Mouse (Mus musculus): ENCODE results near the gene Ankrd52. TPM values are rescaled to one million over a fixed set of nuclear protein-coding genes. Genes with fewer than 3 reads are reported as not detected.

Gene Ankrd52
- polyA plus RNA-seq, 1 experiment from 2014 or later = 6.2 TPM

- no peaks in the 10 kb centered on the region for H3K27me3 ChIP-seq (ENCODE audit: insufficient read depth, low read length)
- H3K4me2 ChIP-seq (ENCODE audit: low read length) = no peak overlapping the region
- H3K4me1 ChIP-seq (replicated peaks; ENCODE audit: insufficient read depth, low read length) = no peaks in the 10 kb centered on the region; the same call in 1 of the 2 replicates
- no peak for TF ChIP-seq CTCF (IDR thresholded peaks at IDR 0.05; ENCODE audit: low read depth)
- H3K27ac ChIP-seq = no peak overlapping the region
- no peak for DNase-seq (ENCODE audit: low spot score)
- WGBS = 76% methylated on average over 9 of the region's 9 CpGs
- ATAC-seq (replicated peaks; ENCODE audit: low FRiP score, low read depth) = no peak
- peaks cover 4% of the 10 kb centered on the region; the same call in 1 of the 2 replicates for H3K36me3 ChIP-seq (ENCODE audit: insufficient read depth, low read length)
- no peaks in the 10 kb centered on the region for H3K9me3 ChIP-seq (replicated peaks; ENCODE audit: low read length)
- no peak overlapping the region for H3K9ac ChIP-seq (ENCODE audit: low read depth, low read length)
- no peak overlapping the region for H3K4me3 ChIP-seq (replicated peaks; ENCODE audit: low read depth, low read length)
Measured at GRCm38 (mm10) chr10:128401638-128402037, 24.7 kb downstream of the Ankrd52 start.

GRCm38 (mm10) chr10:128403931-128404330, 27.0 kb downstream of the Ankrd52 start:
- DNase-seq (ENCODE audit: low spot score) = no peak
- H3K27ac ChIP-seq = no peak overlapping the region
- no peaks in the 10 kb centered on the region for H3K9me3 ChIP-seq (replicated peaks; ENCODE audit: low read length)
- H3K36me3 ChIP-seq (ENCODE audit: insufficient read depth, low read length) = peaks cover 4% of the 10 kb centered on the region; the same call in 1 of the 2 replicates
- no peak overlapping the region for H3K4me3 ChIP-seq (replicated peaks; ENCODE audit: low read depth, low read length)
- no peak for TF ChIP-seq CTCF (IDR thresholded peaks at IDR 0.05; ENCODE audit: low read depth)
- H3K27me3 ChIP-seq (ENCODE audit: insufficient read depth, low read length) = no peaks in the 10 kb centered on the region
- 85% methylated on average over 7 of the region's 7 CpGs for WGBS
- 0 out of 2 replicates have a peak, but pooled peaks cover 4% of the 10 kb centered on the region for H3K4me1 ChIP-seq (replicated peaks; ENCODE audit: insufficient read depth, low read length)
- no peak overlapping the region for H3K4me2 ChIP-seq (ENCODE audit: low read length)
- no peak overlapping the region for H3K9ac ChIP-seq (ENCODE audit: low read depth, low read length)
- ATAC-seq (replicated peaks; ENCODE audit: low FRiP score, low read depth) = no peak

- peak overlapping the region; percentile 77 for H3K27ac ChIP-seq
- DNase-seq (ENCODE audit: low spot score) (peak; percentile 47), ATAC-seq (replicated peaks; ENCODE audit: low FRiP score, low read depth) (no peak)
- H3K27me3 ChIP-seq (ENCODE audit: insufficient read depth, low read length) = no peaks in the 10 kb centered on the region
- H3K9ac ChIP-seq (ENCODE audit: low read depth, low read length) = peak overlapping the region; percentile 73
- H3K4me2 ChIP-seq (ENCODE audit: low read length) = peak overlapping the region; percentile 96
- WGBS = 15% methylated on average over 35 of the region's 35 CpGs
- peak overlapping the region; percentile 66 for H3K4me3 ChIP-seq (replicated peaks; ENCODE audit: low read depth, low read length)
- H3K36me3 ChIP-seq (ENCODE audit: insufficient read depth, low read length) = peaks cover 4% of the 10 kb centered on the region; the same call in 1 of the 2 replicates
- peaks cover 15% of the 10 kb centered on the region for H3K4me1 ChIP-seq (replicated peaks; ENCODE audit: insufficient read depth, low read length)
- no peaks in the 10 kb centered on the region for H3K9me3 ChIP-seq (replicated peaks; ENCODE audit: low read length)
- no peak for TF ChIP-seq CTCF (IDR thresholded peaks at IDR 0.05; ENCODE audit: low read depth)
Measured at GRCm38 (mm10) chr10:128408591-128409535, 31.9 kb downstream of the Ankrd52 start.

GRCm38 (mm10) chr10:128409692-128410559, 33.0 kb downstream of the Ankrd52 start:
- Histone ChIP-seq H3K9me3 (replicated peaks; ENCODE audit: low read length) (no peaks in the 10 kb centered on the region), H3K27me3 (ENCODE audit: insufficient read depth, low read length) (no peaks in the 10 kb centered on the region), H3K9ac (ENCODE audit: low read depth, low read length) (peak overlapping the region; percentile 73), H3K4me3 (replicated peaks; ENCODE audit: low read depth, low read length) (peak overlapping the region; percentile 80), H3K27ac (peak overlapping the region; percentile 95), H3K4me1 (replicated peaks; ENCODE audit: insufficient read depth, low read length) (peaks cover 15% of the 10 kb centered on the region), H3K36me3 (ENCODE audit: insufficient read depth, low read length) (peaks cover 4% of the 10 kb centered on the region; the same call in 1 of the 2 replicates), H3K4me2 (ENCODE audit: low read length) (peak overlapping the region; percentile 96)
- WGBS = 5% methylated on average over 35 of the region's 36 CpGs
- DNase-seq (ENCODE audit: low spot score) = peak; percentile 100
- ATAC-seq (replicated peaks; ENCODE audit: low FRiP score, low read depth) = peak; percentile 88
- TF ChIP-seq CTCF (IDR thresholded peaks at IDR 0.05; ENCODE audit: low read depth) = peak; percentile 92

- Histone ChIP-seq H3K27me3 (ENCODE audit: insufficient read depth, low read length) (no peaks in the 10 kb centered on the region), H3K36me3 (ENCODE audit: insufficient read depth, low read length) (peaks cover 7% of the 10 kb centered on the region), H3K4me3 (replicated peaks; ENCODE audit: low read depth, low read length) (peak overlapping the region; percentile 80), H3K9me3 (replicated peaks; ENCODE audit: low read length) (no peaks in the 10 kb centered on the region), H3K4me2 (ENCODE audit: low read length) (peak overlapping the region; percentile 86), H3K4me1 (replicated peaks; ENCODE audit: insufficient read depth, low read length) (peaks cover 15% of the 10 kb centered on the region), H3K27ac (peak overlapping the region; percentile 95), H3K9ac (ENCODE audit: low read depth, low read length) (peak overlapping the region; percentile 43; the same call in 1 of the 2 replicates)
- 12% methylated on average over 4 of the region's 4 CpGs for WGBS
- DNase-seq (ENCODE audit: low spot score) (peak; percentile 54), ATAC-seq (replicated peaks; ENCODE audit: low FRiP score, low read depth) (no peak)
- no peak for TF ChIP-seq CTCF (IDR thresholded peaks at IDR 0.05; ENCODE audit: low read depth)
Measured at GRCm38 (mm10) chr10:128410560-128410845, 33.6 kb downstream of the Ankrd52 start.

Measured in kidney, postnatal 0 days (tissue).